Mouse (Mus musculus): ENCODE results near the gene Sec16a. TPM values are rescaled to one million over a fixed set of nuclear protein-coding genes. Genes with fewer than 3 reads are reported as not detected.
"Not testable (repeated sequence)": the region's sequence is repeated elsewhere in the genome, so short reads cannot be mapped to it uniquely, and the experiment has no call there.

The Sec16a gene
- polyA plus RNA-seq, 1 experiment = 115 TPM

DNA sequence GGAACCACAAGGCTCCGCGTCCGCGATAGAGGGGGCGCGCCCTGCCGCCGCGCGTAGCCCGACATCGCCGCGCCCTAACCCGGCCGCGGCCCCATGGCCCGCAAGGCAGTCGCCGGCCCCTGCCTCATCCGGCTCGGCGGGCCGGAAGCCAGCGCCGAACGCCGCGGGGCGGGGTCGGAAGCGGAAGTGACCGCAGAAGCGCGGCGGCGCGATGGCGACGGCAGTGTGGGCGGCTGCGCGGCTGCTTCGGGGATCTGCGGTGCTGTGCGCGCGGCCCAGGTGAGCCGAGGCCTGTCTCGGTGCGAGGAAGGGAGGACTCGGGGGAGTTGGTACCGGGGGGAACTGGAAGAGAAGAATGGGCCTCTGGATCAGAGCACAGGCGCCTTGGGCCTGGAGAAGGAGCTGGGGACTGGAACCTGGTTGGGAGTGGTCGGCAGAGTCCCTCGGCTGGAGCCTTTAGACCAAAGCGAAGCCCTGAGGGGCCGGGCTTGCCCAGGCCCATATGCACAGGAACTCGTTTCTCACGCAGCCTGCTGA lies 55.8 kb downstream of the Sec16a start, which contains the start of the genes Entr1 and Pmpca:
Gene Entr1, minus strand, starts transcription at position 163 of the 537 bp plus-strand sequence.
Gene Pmpca, plus strand, starts transcription at position 186 of the 537 bp plus-strand sequence.
- DNase-seq (ENCODE audit: low read depth) = no peak

DNA sequence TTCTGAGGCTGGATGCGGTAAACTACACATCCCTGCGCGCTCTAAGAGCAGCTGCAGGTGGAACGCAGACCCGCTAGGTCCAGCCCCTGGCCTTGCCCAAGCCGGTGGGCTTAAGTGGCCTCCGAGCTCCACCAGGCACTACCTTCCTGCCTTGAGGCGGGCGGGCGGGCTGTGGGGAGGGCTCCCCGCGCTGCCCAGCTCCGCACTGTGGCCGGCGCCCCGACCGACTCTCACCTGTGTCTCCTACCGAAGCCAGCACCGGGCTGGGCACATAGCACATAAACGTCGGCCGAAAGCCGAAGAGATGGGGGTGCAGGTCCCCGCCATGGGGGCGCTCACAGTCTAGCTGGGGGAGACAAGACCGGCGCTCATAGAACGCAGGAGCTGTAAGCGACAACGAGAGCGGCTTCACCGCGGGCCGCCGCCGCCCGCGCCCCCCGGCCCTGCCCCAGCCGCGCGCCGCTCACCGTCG lies 56.3 kb downstream of the Sec16a start:
- no peak for DNase-seq (ENCODE audit: low read depth)

DNA sequence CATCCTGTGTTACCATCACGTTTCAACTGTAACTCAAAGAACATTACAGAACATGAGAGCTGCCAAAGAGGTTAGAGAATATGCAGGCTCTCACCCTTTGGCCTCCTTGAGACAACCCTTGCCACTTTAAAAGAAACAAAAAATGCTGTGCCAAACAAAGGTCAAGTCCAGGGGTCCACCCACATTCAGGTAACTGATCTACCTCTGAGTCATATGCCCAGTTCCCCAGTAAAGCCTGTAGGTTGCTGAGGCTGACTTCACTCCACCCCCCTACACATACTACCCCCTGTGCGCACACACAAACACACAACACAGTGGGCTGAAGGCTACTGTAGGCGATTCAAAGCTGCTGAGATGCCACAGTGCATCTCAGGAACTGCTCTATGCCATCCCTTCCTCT lies 57.3 kb downstream of the Sec16a start:
- DNase-seq (ENCODE audit: low read depth) = no peak

GRCm38 (mm10) chr2:26380871-26381270 lies 64.1 kb downstream of the Sec16a start:
- DNase-seq (ENCODE audit: low read depth) = not testable (repeated sequence)

GRCm38 (mm10) chr2:26380131-26380771 lies 64.8 kb downstream of the Sec16a start, which contains the start of gene Snapc4:
Gene Snapc4 (minus strand): TSS chr2:26380653.
- no peak for DNase-seq (ENCODE audit: low read depth)

- DNase-seq (ENCODE audit: low read depth) = no peak
Observed at GRCm38 (mm10) chr2:26372396-26372795, 72.6 kb downstream of the Sec16a start.

DNA sequence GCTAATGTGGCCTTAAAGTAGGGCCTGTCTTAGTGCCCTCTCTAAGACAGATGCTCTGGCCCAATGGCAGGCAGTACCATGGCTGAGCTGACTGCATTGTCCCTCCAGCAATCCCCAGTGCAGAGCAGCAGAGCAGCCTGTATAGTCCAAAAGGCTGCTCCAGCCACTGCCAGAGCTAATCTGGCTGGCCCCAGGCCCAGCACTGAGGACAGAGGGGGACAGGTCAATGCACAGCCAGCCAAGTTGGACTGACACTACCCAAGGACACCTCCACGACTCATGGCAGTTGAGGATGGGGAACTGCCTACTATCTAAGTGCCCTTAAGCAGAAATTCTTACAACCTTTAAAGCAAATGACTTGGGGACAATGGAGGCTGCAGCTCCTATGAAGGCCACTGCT lies 76.4 kb downstream of the Sec16a start:
- no peak for DNase-seq (ENCODE audit: low read depth)

GRCm38 (mm10) chr2:26367911-26368310 lies 77.1 kb downstream of the Sec16a start:
- DNase-seq (ENCODE audit: low read depth) = no peak

DNA sequence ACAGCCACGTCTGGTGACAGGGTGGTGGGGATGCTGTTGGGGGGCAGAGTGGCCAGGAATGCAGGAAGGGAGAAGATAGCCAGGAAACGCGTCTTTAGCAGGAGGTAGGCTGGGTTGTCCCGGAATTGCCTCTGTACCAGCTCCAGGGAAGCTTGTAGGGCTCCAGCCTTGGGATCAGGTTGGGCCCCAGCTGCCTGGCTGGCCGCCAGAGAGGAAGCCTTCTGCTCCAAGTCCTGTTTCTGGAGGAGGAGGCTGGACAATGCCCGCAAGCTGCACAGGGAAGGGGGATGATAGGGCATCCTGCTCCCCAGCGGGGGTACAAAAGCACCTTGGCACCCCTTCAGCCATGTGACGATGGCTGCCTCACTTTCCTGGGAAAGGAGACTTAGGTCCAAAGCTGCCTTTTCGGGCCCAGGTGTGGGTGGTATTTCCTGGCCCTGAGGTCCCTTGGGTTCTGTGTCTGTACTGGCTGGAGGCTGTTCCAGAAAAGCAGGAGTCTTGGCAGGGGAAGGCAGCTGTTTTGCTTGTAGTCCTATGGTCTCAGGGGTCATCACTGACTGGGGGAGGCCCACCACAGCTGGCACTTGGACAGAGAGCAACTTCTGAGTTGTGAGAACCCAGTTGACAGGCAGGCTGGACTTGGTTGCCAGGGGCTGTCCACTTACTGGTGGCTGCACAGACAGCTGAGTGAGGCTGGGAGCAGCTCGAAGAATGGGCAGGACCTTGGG lies 80.1 kb downstream of the Sec16a start:
- no peak for DNase-seq (ENCODE audit: low read depth)

GRCm38 (mm10) chr2:26363481-26363880 lies 81.5 kb downstream of the Sec16a start:
- no peak for DNase-seq (ENCODE audit: low read depth)

- no peak for DNase-seq (ENCODE audit: low read depth)
Observed at GRCm38 (mm10) chr2:26362991-26363390, 82.0 kb downstream of the Sec16a start.

DNA sequence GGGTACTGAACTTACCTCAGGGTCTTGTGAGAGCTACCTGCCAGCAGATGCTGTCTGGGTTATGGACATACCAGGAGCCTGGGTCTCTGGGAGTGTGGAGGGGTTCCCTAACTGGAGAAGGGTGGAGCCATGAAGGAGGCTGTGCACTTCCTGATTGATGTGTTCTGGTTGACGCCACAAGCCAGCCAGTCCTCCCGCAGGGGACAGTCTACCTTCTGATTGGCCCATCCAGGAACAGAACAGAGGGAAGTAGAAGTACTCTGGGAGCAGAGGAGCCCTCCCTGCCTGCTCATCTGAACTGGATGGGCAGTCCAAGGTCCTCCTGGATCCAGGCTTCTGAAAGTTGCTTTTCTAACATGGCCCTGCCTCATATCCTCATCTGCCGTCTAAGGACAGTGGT lies 84.2 kb downstream of the Sec16a start, which contains the start of gene Card9:
Gene Card9, minus strand, starts transcription at position 147 of the 400 bp plus-strand sequence.
- DNase-seq (ENCODE audit: low read depth) = no peak

- no peak for DNase-seq (ENCODE audit: low read depth)
Observed at GRCm38 (mm10) chr2:26359983-26360382, 85.0 kb downstream of the Sec16a start.

Other genes starting within 250 kb of the Sec16a start
- 0.07 TPM in 1 of 2 replicates, not detected in the other for gene Lhx3, start 236.9 kb downstream of the Sec16a start, polyA plus RNA-seq (2012; rRNA removed)
- 51.8 and 70.0 TPM in 2 replicates for gene Qsox2, start 207.7 kb downstream of the Sec16a start, polyA plus RNA-seq (2012; rRNA removed)
- 6.0 and 10.6 TPM in 2 replicates for gene Ccdc187, start 150.7 kb downstream of the Sec16a start, polyA plus RNA-seq (2012; rRNA removed)
- gene Gpsm1, start 129.7 kb downstream of the Sec16a start, polyA plus RNA-seq (2012; rRNA removed) = 14.8 and 17.7 TPM in 2 replicates
- 19.0 and 23.4 TPM in 2 replicates for gene Dnlz, start 93.1 kb downstream of the Sec16a start, polyA plus RNA-seq (2012; rRNA removed)
- gene Card9, start 84.3 kb downstream of the Sec16a start, polyA plus RNA-seq (2012; rRNA removed) = 11.8 and 15.7 TPM in 2 replicates
- 69.7 and 95.4 TPM in 2 replicates for gene Snapc4, start 64.6 kb downstream of the Sec16a start, polyA plus RNA-seq (2012; rRNA removed)
- 121 and 129 TPM in 2 replicates for gene Entr1, start 55.9 kb downstream of the Sec16a start, polyA plus RNA-seq (2012; rRNA removed)
- gene Pmpca, start 55.9 kb downstream of the Sec16a start, polyA plus RNA-seq (2012; rRNA removed) = 44.4 and 52.8 TPM in 2 replicates
- gene Inpp5e, start 36.0 kb downstream of the Sec16a start, polyA plus RNA-seq (2012; rRNA removed) = 24.9 and 28.2 TPM in 2 replicates
- gene Notch1, start 71.4 kb upstream of the Sec16a start, polyA plus RNA-seq (2012; rRNA removed) = 49.0 and 67.9 TPM in 2 replicates
- 321 and 444 TPM in 2 replicates for gene Egfl7, start 134.8 kb upstream of the Sec16a start, polyA plus RNA-seq (2012; rRNA removed)
- not detected in 2 replicates for gene Gm20532, start 141.4 kb upstream of the Sec16a start, polyA plus RNA-seq (2012; rRNA removed)
- 338 and 719 TPM in 2 replicates for gene Agpat2, start 159.2 kb upstream of the Sec16a start, polyA plus RNA-seq (2012; rRNA removed)
- gene Fam69b, start 183.2 kb upstream of the Sec16a start, polyA plus RNA-seq (2012; rRNA removed) = 24.7 and 33.7 TPM in 2 replicates
- not detected in 2 replicates for gene Lcn4, start 226.1 kb upstream of the Sec16a start, polyA plus RNA-seq (2012; rRNA removed)